In genomic region chr17:35874721-35875120, GRCm38 (mm10) we compare ENCODE assay signal across 13 mouse cellular contexts. TPM values are rescaled to one million over a fixed set of nuclear protein-coding genes. Genes with fewer than 3 reads are reported as not detected.
DNase-seq lines count a peak whose midpoint lies in the region.
"Had no signal": no experiment of that assay in that cellular context is flagged by ENCODE, and none has a peak within 500 bp of the region (broad histone marks: within the 10 kb centered on the region; RNA-seq: fewer than 3 reads in every experiment).

No protein-coding gene starts in this region.

- DNase-seq in cerebellum, postnatal 25 days, result peak; percentile 33 to 60
- no peak for DNase-seq in cerebellum, adult 9-10 months
- DNase-seq in layer of hippocampus, adult 9-11 months, result peak; percentile 34
- DNase-seq in layer of hippocampus, adult 8-10 months (ENCODE audit: low spot score in 2 of 2), result no peak
- DNase-seq in brain, adult 2 months (ENCODE audit: low read depth, low spot score), result peak; percentile 82
- peak; percentile 64 to 65 for DNase-seq in right cerebral cortex, adult 2 months (ENCODE audit: low spot score in 2 of 2)
- no peak for DNase-seq in ovary, postnatal 10 days (ENCODE audit: low spot score)
- no peak for DNase-seq in layer of hippocampus, postnatal 36 days
- DNase-seq: adrenal gland, postnatal 25 days; B cell, adult 2 months; cerebellum, adult 2 months; gastrocnemius, postnatal 14 days; thymus, adult 18-20 months had no signal

RNA-seq across cellular contexts. Expression of gene Dhx16, which starts 4.9 kb away (rescaled TPM):
- 10 to 100 TPM; 28.3 to 35.3 (median 31.4) TPM for total RNA-seq in layer of hippocampus, adult 8-10 months (2022)
- 10 to 100 TPM; 32.0 to 37.4 TPM for total RNA-seq in layer of hippocampus, postnatal 36 days (2021)

RNA-seq across cellular contexts. Expression of gene Ppp1r18, which starts 9.3 kb away (rescaled TPM):
- 10 to 100 TPM in 2 of 4 experiments, 1 to 10 TPM in 2; 6.5 to 19.5 (median 12.8) TPM for total RNA-seq in layer of hippocampus, adult 8-10 months (2022)
- 1 to 10 TPM; 7.4 to 9.5 TPM for total RNA-seq in layer of hippocampus, postnatal 36 days (2021)

RNA-seq across cellular contexts. Expression of gene Nrm, which starts 13.6 kb away (rescaled TPM):
- total RNA-seq in layer of hippocampus, adult 8-10 months (2022), result 1 to 10 TPM; 1.8 to 3.7 (median 1.9) TPM
- 1 to 10 TPM; 1.5 to 2.2 TPM for total RNA-seq in layer of hippocampus, postnatal 36 days (2021)

RNA-seq across cellular contexts. Expression of gene 2310061I04Rik, which starts 22.5 kb away (rescaled TPM):
- 10 to 100 TPM; 45.9 to 61.4 (median 50.0) TPM for total RNA-seq in layer of hippocampus, adult 8-10 months (2022)
- 10 to 100 TPM; 56.3 to 57.9 TPM for total RNA-seq in layer of hippocampus, postnatal 36 days (2021)

RNA-seq across cellular contexts. Expression of gene Mdc1, which starts 33.4 kb away (rescaled TPM):
- total RNA-seq in layer of hippocampus, adult 8-10 months (2022), result 10 to 100 TPM; 16.9 to 20.1 (median 18.3) TPM
- total RNA-seq in layer of hippocampus, postnatal 36 days (2021), result 10 to 100 TPM; 13.1 to 19.5 TPM

Comparison
In these comparisons a context has a peak if more than half of its experiments do, and no peak if none do; other contexts are left out.
1. DNase-seq: peak in cerebellum, postnatal 25 days (2 of 2), layer of hippocampus, adult 9-11 months (single experiment), brain, adult 2 months (single experiment) and right cerebral cortex, adult 2 months (2 of 2); none in cerebellum, adult 9-10 months (single experiment), layer of hippocampus, adult 8-10 months (0 of 2), ovary, postnatal 10 days (single experiment) and layer of hippocampus, postnatal 36 days (0 of 2).